Mouse (Mus musculus) cerebellum, postnatal 14 days (tissue): ENCODE data around the gene Casd1.
"Not testable (repeated sequence)": the region's sequence is repeated elsewhere in the genome, so short reads cannot be mapped to it uniquely, and the experiment has no call there.

Source experiments
- DNase-seq, 2 experiments: peaks; one replicate each; pipeline ENCODE4 v3.0.0; 2021; ENCODE audit warnings: mixed read lengths in 2 of 2

Gene Casd1

DNA sequence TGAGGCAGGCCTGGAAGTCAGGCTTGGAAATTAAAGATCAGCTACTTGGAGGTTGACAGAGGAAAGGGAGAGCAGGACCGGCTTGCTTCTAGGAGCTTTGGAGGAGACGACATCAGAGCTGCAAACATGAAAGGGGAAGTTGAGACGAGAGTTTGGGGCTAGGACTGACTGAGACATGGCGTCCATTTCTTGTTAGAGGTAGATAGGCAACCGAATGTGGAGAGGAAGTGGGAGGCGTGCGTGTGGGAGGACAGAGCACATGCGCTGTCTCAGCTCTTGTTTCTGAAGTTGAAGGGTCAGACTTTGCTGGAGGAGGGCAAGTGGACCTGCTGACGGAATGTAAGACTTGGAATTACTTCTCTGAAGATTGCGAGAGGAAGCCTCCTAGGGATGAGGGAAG lies 17.3 kb downstream of the Casd1 start:
- DNase-seq, result no peak

GRCm38 (mm10) chr6:4631464-4631863 lies 30.8 kb downstream of the Casd1 start:
- no peak for DNase-seq

DNA sequence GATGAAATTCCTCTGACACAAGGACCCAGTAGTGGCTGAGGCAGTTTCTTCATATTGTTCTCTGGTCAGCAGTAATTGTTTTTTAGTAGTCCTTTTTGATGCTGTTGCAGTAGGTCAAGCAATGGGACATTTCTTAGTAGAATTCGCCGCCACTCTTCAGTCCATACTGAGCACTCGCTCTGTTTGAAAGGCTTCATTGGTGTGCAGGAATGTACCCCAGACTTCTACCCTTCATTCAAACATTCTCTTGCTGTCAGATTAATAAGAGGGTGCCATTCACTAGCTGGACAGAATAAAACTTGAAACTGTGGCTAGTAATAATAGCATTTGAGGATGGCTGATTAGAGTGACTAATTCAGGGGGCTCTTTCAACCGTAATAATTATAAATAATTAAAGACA lies 32.5 kb downstream of the Casd1 start:
- DNase-seq, result no peak

DNA sequence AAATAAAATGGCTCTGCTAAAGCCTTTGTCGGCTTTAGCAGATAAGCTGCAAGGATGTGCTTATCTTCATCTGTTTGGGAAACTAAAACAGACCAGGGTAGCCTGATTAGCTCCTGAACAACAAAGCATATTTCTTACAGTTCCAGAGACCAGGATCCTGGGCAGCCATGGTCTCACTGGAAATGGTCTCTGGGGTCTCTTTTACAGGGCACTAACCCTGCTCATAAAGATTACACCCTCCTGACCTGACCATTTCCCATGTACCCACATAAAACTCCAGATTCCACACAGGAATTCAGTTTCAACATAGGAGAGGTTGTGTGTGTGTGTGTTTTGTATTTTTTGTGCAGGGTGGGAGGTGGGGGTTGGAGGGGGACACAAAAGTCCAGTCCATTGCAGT lies 34.2 kb downstream of the Casd1 start:
- DNase-seq, result no peak

- no peak for DNase-seq
Measured at GRCm38 (mm10) chr6:4642068-4642467, 41.4 kb downstream of the Casd1 start.

- no peak for DNase-seq
Measured at GRCm38 (mm10) chr6:4647351-4647750, 46.7 kb downstream of the Casd1 start.

DNA sequence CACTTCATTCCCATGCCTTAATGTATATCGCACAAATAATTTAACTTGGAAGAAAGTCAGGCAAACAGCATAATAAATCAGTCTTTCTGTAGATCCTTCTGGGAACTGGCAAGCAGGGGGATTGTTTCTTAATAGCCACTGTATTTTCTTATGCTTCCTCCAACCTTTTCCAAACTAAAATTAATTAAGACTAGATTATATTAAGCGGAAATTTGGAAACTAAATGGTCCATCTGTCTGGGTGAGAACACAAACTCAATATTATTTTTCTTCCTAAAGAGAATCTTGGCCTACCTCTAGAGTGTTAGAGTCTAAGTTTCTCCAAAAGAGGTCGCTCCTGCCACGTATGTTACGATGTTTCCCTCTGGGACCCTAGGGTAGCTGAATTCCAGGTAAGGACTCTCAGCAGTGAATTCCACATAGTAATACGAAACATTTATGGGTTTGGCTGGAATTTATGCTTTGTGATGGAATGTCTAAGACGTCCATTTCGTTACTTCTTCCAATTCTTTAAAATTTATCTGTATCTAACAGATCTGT lies 52.0 kb downstream of the Casd1 start:
- DNase-seq, result no peak

GRCm38 (mm10) chr6:4653741-4654140 lies 53.1 kb downstream of the Casd1 start:
- DNase-seq, result not testable (repeated sequence)

DNA sequence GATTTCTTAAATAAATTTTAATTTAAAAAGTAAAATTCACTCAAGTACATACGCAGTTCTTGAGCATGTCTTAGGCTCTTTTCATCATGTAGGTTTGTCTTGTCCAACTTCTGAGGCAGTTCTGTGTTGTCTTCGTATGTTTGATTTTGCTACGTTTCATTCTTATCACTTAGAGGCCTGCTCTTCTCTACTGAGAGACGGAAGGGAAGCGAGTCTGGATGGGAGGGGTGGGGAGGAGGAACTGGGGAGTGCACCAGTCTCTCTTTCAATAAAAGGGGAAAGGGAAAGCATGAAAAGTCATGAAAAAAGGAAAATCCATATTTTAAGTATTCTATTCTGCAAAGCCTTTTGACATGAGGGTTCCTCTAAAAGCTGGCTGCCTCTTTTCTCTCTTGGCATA lies 54.8 kb downstream of the Casd1 start:
- DNase-seq, result no peak

GRCm38 (mm10) chr6:4655924-4656323 lies 55.3 kb downstream of the Casd1 start:
- DNase-seq, result no peak

GRCm38 (mm10) chr6:4658861-4659260 lies 58.2 kb downstream of the Casd1 start:
- DNase-seq, result no peak

- no peak for DNase-seq
Measured at GRCm38 (mm10) chr6:4663516-4663915, 62.9 kb downstream of the Casd1 start.

GRCm38 (mm10) chr6:4664313-4664712 lies 63.7 kb downstream of the Casd1 start:
- DNase-seq, result no peak

- no peak for DNase-seq
Measured at GRCm38 (mm10) chr6:4665154-4665553, 64.5 kb downstream of the Casd1 start.

GRCm38 (mm10) chr6:4677356-4677761 lies 76.7 kb downstream of the Casd1 start:
- DNase-seq, result no peak

DNA sequence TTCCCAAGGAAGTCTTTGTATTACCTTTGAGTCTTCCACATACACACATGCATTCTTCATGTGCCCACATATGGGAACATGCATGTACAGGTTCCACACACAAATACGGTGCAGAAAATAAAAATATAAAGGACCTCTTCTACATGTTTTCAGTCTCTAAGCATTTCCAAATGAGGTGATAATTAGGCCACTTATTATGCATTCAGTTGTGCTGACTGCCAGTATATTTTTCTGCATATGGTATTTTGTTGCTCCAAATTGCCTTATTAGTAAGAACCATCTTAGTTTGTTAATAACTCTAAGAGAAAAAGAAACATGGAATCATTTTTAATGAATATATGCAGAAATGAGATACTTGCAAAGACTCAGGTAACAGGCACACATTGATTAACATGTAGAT lies 79.3 kb downstream of the Casd1 start:
- DNase-seq, result no peak

DNA sequence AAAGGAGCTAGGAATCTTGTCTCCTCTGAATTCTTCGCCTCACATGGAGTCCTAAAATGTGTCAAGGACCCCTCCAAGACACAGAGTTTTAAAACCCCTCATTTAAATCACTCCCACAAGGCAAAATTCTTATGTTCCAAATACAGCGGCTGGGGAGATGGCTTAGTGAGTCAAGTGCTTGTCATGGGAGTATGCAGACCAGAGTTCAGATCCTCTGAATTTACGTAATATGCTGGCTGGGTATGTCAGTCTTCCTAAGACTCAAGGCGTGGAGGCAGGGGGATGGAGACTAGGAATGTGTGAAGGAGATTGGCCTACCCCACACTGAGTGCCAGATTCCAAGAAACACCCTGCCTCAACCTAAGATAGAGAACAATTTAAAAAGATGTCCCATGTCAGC lies 79.9 kb downstream of the Casd1 start:
- DNase-seq, result no peak

DNA sequence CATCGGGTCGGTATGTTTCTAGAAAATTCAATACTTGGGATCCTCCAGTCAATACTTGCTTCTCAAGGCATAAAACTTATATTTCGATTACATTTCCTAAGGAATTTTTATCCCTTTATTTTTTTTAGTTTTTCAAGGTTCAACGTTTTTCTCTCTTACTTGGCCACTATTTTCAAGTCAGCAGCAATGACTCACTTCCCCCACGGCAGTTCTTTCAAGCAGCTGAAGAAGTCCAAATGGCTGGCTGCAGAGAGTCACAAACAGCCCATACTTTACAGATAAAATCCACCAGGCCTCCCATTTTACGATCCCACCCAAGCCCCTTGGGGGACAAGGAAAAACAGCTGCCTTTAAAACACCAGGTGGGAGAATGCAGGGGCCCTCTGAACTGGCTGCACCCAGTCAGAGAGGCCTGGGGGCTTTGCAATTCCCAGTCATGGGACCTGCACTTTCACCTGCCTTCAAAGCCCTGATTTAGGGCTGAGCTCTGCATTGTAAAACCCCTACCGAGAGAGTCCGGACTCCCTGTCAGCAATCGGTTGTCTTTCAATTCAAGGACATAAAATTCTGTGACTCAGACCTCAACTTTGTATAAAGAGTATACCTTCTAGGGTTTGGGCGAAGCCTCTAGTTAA lies 84.2 kb downstream of the Casd1 start:
- no peak for DNase-seq

DNA sequence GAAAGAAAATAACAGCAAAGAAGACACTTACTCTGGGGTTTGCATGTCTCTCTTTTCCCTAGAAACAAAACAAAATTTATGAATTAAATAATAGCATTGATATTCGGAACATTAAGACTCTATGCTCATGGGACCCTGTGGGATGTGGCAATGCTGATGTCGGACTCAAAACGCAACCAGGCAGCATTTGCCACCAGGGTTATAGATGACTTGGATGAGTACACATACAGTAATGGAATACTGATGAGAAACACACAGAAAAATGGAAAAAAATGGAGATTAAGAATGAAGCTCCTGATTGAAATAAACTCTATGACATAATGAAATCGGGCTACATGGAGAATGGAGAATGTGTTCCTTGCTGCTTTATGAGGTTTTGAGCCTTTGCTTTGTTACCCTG lies 89.8 kb downstream of the Casd1 start:
- DNase-seq, result no peak
